Mouse (Mus musculus): ENCODE measurements at regions not wholly inside any gene's neighbourhood (a gene's known extent, or its start where the extent isn't known, plus 50 kb on each side); places are given as distances from the start of the nearest gene placed in this dataset.

DNA sequence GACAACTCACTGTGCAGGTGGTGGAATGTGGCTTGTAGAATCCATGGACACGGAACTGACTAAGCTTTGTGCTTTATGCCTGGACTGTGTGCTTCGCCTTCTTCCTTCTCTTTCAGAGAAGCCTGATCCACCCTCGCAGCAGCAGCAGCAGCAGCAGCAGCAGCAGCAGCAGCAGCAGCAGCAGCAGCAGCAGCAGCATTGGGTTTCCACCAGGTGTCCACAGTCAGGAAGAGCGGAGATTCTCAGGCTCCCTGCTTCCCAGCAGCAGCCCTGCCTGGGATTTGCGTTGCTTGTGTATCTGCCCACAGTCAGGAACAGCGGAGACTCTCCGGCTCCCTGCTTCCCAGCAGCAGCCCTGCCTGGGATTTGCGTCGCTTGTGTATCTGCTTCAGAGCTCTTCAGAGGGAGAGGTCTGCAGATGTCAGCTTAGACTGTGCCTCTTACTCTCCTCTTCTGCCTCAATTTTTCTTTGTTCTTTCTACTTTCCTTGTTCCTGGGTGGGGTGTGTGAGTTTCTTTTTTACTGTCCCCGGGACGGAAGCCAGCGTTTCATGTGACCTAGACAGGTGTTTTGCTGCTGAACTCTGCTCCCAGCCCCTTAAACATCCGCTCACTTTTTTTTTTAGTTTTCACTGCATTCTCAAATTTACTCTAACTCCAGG, 168.1 kb upstream of the Olig3 start:
- TF ChIP-seq POLR2A (IDR thresholded peaks at IDR 0.05; ENCODE audit: borderline replicate concordance, extremely low read depth, low read depth, low read length) (no peak), CTCF (IDR thresholded peaks at IDR 0.05; ENCODE audit: insufficient read depth, low read length) (no peak)
